Mouse (Mus musculus) C2C12 (cell line): ENCODE data around the gene Ptrh2. TPM values are rescaled to one million over a fixed set of nuclear protein-coding genes. Genes with fewer than 3 reads are reported as not detected.

Source experiments
- H3K27me3 ChIP-seq: one replicate; pipeline ENCODE4 v1.6.1; 2011; ENCODE audit not compliant: control insufficient read depth, insufficient read depth, insufficient read length
- H3K36me3 ChIP-seq: one replicate; pipeline ENCODE4 v1.6.1; 2011; ENCODE audit not compliant: control insufficient read depth, insufficient read depth
- H3K4me3 ChIP-seq: one replicate; pipeline ENCODE4 v1.5.1; 2011; ENCODE audit warnings: mild to moderate bottlenecking, control low read depth; ENCODE audit not compliant: poor library complexity, insufficient read depth, severe bottlenecking
- H3K79me2 ChIP-seq: one replicate; pipeline ENCODE4 v1.6.1; 2011; ENCODE audit not compliant: control insufficient read depth, insufficient read depth
- H3K79me3 ChIP-seq: one replicate; pipeline ENCODE4 v1.6.1; 2011; ENCODE audit warnings: low read depth, control low read depth
- H3ac ChIP-seq: one replicate; pipeline ENCODE3; 2011; ENCODE audit warnings: low read depth; ENCODE audit not compliant: control insufficient read depth, insufficient read length
- CEBPB ChIP-seq: IDR thresholded peaks from one replicate; pipeline ENCODE4 v1.6.1; 2011; ENCODE audit warnings: low read depth, mild to moderate bottlenecking, control low read depth, moderate library complexity
- CTCF ChIP-seq: IDR thresholded peaks from one replicate; pipeline ENCODE4 v1.5.1; 2011; ENCODE audit not compliant: control insufficient read depth, insufficient read depth, insufficient read length
- FOSL1 ChIP-seq: IDR thresholded peaks from one replicate; pipeline ENCODE4 v1.8.0; 2011; ENCODE audit warnings: mild to moderate bottlenecking, low read length; ENCODE audit not compliant: poor library complexity, insufficient read depth, severe bottlenecking
- MAX ChIP-seq: IDR thresholded peaks from one replicate; pipeline ENCODE4 v1.6.1; 2011; ENCODE audit warnings: mild to moderate bottlenecking, control low read depth
- MYOD1 ChIP-seq: IDR thresholded peaks from one replicate; pipeline ENCODE4 v1.6.1; 2011; ENCODE audit warnings: low read depth; ENCODE audit not compliant: control insufficient read depth, insufficient read length
- MYOG ChIP-seq: IDR thresholded peaks from one replicate; pipeline ENCODE4 v1.6.1; 2011; ENCODE audit not compliant: control insufficient read depth, insufficient read length; ENCODE audit errors: extremely low read depth
- USF1 ChIP-seq: IDR thresholded peaks from one replicate; pipeline ENCODE4 v1.6.1; 2011; ENCODE audit warnings: low read depth, mild to moderate bottlenecking, control low read depth, moderate library complexity
- polyA plus RNA-seq: library from polyadenylated mRNA; unstranded; fragments of >200 nt; fragmentation: generic; extraction: Trizol; gene quantifications from one replicate; pipeline ENCODE4 v1.2.1, GENCODE M21; 2012; ENCODE audit warnings: missing spikeins

The Ptrh2 gene
- polyA plus RNA-seq, 1 experiment: 23.0 TPM

DNA sequence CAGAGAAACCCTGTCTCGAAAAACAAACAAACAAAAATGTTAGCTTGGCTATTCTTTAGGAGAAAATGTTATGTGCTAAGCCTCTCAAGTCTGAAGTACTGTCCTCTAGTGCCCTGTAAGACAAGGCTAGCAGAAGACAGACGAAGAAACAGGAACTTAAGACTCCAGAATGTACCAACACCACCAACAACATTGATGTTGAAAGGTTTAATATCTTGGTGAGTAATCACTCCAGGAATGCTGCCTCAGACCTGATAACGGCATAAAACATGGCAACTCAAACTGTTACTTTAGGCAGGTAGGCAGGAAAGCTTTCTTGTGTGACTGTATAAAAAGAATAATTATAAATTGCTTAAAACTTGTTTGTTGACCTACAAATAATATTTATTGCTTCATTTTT, 40.2 kb downstream of the Ptrh2 start:
- Histone ChIP-seq H3K79me3 (peaks cover 3% of the 10 kb centered on the region), H3K36me3 (peaks cover 99% of the 10 kb centered on the region), H3K4me3 (no peak overlapping the region), H3ac (no peak overlapping the region), H3K79me2 (peaks cover 16% of the 10 kb centered on the region), H3K27me3 (no peaks in the 10 kb centered on the region)
- TF ChIP-seq CEBPB: no peak
- TF ChIP-seq FOSL1: no peak
- TF ChIP-seq MYOG: no peak

DNA sequence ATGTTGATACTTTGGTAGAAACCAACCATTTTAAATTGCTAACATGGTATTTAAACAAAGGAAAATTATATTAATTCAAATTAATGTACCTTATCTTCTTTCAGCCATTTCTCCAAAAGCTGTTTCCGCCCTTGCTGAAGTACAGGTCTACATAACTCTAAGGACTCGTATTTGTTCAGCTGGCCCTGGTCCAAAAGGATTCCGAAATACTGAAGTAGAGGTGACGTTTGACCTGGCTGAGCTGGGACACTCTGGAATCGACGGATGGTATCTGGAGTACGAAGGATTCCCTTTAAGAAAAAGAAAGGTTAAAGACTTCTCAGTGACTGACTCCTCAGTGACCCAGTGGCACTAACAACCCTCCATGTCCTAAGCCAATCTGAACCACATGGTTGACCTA, 41.2 kb downstream of the Ptrh2 start:
- no peak overlapping the region for H3ac ChIP-seq
- H3K36me3 ChIP-seq: peaks cover 99% of the 10 kb centered on the region
- peaks cover 23% of the 10 kb centered on the region for H3K79me2 ChIP-seq
- no peaks in the 10 kb centered on the region for H3K27me3 ChIP-seq
- peaks cover 3% of the 10 kb centered on the region for H3K79me3 ChIP-seq
- H3K4me3 ChIP-seq: no peak overlapping the region
- TF ChIP-seq CTCF (no peak), MAX (no peak), MYOD1 (no peak), CEBPB (no peak), USF1 (no peak), FOSL1 (no peak), MYOG (no peak)

DNA sequence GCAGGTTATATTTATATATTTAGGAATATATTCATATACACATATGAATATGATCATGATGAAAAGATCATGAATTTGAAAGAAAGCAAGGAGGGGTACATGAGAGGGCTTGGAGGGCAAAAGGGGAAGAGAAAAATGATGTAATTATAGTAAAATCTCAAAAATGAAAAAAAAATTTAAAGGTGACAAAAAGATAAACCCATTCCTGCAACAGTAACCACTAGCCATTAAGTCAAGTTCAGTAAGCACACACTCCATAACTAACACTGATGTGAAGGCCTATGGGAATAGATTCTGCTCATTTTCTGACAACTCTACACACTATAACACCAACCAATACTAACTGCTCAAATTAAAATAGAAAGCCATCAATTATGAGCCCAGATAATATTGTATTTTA, 41.8 kb downstream of the Ptrh2 start:
- no peak for TF ChIP-seq CTCF
- TF ChIP-seq MYOG: no peak
- no peak for TF ChIP-seq MYOD1
- TF ChIP-seq USF1: no peak
- TF ChIP-seq MAX: no peak
- TF ChIP-seq FOSL1: no peak
- TF ChIP-seq CEBPB: no peak
- peaks cover 99% of the 10 kb centered on the region for H3K36me3 ChIP-seq

DNA sequence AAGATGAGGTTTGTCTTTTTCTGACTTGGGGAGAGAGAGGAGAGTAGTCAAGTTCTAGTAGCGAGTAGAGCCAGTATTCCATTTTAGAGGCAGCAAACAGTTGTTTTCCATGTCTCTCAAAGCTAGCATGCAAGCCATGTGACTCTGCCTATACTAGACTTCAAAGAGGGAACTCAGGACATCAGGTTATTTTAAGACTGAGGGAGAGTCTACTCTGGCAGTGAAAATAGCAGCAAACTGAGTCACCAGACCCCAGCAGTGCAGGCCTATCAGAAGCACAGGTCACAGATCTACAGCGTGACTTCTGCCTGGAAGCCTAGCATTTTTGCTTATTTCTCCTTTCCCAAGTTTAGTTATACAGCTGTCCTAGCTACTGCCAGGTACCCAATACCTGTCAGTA, 47.7 kb downstream of the Ptrh2 start:
- Histone ChIP-seq H3K4me3 (no peak overlapping the region), H3K36me3 (peaks cover 94% of the 10 kb centered on the region), H3K79me2 (peaks cover 61% of the 10 kb centered on the region), H3K79me3 (peaks cover 18% of the 10 kb centered on the region), H3ac (no peak overlapping the region), H3K27me3 (no peaks in the 10 kb centered on the region)
- TF ChIP-seq MAX: no peak
- no peak for TF ChIP-seq CTCF
- TF ChIP-seq USF1: no peak
- no peak for TF ChIP-seq MYOD1
- no peak for TF ChIP-seq FOSL1
- no peak for TF ChIP-seq MYOG
- no peak for TF ChIP-seq CEBPB

More for the DNA sequence above, 41.8 kb downstream of the Ptrh2 start:
- H3K4me3 ChIP-seq: no peak overlapping the region
- H3K79me2 ChIP-seq: peaks cover 23% of the 10 kb centered on the region
- no peaks in the 10 kb centered on the region for H3K27me3 ChIP-seq
- no peak overlapping the region for H3ac ChIP-seq
- peaks cover 3% of the 10 kb centered on the region for H3K79me3 ChIP-seq

DNA sequence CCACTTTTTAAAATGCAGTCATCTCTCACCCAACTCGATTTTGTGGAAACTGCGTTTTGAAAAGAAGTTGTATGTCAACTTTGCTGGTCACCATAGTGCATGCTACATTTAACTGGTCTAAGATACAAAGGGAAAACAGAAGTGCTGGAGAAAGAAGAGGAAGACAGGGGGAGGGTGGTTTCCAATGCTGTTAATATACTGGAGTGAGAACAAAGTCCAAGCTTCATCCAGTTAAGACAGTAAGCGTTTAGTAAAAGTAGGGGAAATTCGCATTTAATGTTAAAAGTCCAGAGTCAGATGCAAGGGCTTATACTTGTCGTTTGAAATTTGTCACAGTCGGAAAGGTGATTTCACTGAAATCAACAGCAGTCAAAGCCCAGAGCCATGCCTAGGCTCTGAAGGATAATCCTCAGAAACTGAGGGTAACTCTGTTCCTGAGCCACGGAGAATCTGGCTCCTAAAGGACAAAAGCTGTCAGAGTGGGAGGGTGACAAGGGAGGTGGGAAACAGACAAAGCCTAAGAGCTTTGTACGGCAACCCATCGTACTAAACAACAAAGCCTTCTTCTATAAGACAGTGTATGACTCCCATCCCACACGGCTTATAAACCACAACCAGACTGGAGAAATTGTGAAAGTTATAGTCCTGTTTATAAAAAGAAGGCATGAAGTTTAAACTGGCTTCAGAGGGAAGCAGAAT, 50.6 kb downstream of the Ptrh2 start:
- TF ChIP-seq MYOD1: no peak
- no peak for TF ChIP-seq MYOG
- TF ChIP-seq MAX: no peak
- no peak for TF ChIP-seq FOSL1
- no peak for TF ChIP-seq CEBPB
- no peak for TF ChIP-seq CTCF
- TF ChIP-seq USF1: no peak
- H3K4me3 ChIP-seq: no peak overlapping the region

DNA sequence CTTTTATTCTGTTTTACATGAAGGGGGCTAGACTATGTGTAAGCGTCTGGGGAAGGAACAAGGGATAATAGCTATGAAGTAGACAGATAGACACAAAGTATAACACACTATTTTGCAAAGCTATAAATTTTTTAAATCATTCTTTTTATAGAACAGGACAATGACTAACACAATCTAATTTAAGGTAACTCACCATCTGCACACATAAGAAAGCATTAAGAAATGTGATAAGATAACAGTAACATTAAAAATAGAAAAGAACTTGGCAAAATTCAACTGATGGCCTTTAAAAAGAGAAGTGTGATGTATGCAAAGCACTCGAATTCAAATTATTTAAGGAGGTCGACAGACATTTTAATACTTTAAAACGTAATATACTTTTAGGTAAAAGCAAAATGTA, 51.2 kb downstream of the Ptrh2 start:
- Histone ChIP-seq H3K79me3 (peaks cover 49% of the 10 kb centered on the region), H3K4me3 (no peak overlapping the region), H3ac (no peak overlapping the region), H3K36me3 (peaks cover 69% of the 10 kb centered on the region), H3K27me3 (no peaks in the 10 kb centered on the region), H3K79me2 (peaks cover 82% of the 10 kb centered on the region)
- TF ChIP-seq MYOD1 (no peak), USF1 (no peak), FOSL1 (no peak), MAX (no peak), CEBPB (no peak), MYOG (no peak), CTCF (no peak)

More for the DNA sequence above, 50.6 kb downstream of the Ptrh2 start:
- Histone ChIP-seq H3K79me2 (peaks cover 81% of the 10 kb centered on the region), H3K27me3 (no peaks in the 10 kb centered on the region), H3ac (no peak overlapping the region), H3K36me3 (peaks cover 71% of the 10 kb centered on the region), H3K79me3 (peaks cover 43% of the 10 kb centered on the region)
